Mouse (Mus musculus) forebrain, embryonic 15.5 days (tissue): ENCODE results near the gene Coa3. TPM values are rescaled to one million over a fixed set of nuclear protein-coding genes. Genes with fewer than 3 reads are reported as not detected.

Experiments used
- ATAC-seq: fragments of 200-750 bp; cut with Nextera tagmentation; replicated peaks from 2 replicates; pipeline ENCODE4 v1.8.0; 2017; ENCODE audit warnings: mild to moderate bottlenecking, moderate TSS enrichment, moderate library complexity
- H3K27ac ChIP-seq: fragments of 300-500 bp; sonication (generic); replicated peaks from 2 replicates; pipeline ENCODE4 v1.5.1; 2015; ENCODE audit warnings: mild to moderate bottlenecking, inconsistent platforms
- H3K27me3 ChIP-seq: fragments of 300-500 bp; sonication (generic); 2 replicates; pipeline ENCODE4 v1.6.1; 2015; ENCODE audit warnings: inconsistent platforms
- H3K36me3 ChIP-seq: fragments of 300-500 bp; sonication (generic); 2 replicates; pipeline ENCODE4 v1.6.1; 2015; ENCODE audit warnings: mild to moderate bottlenecking, inconsistent platforms
- H3K4me1 ChIP-seq: fragments of 300-500 bp; sonication (generic); 2 replicates; pipeline ENCODE4 v1.6.1; 2015; ENCODE audit warnings: inconsistent platforms
- H3K4me2 ChIP-seq: fragments of 300-500 bp; sonication (generic); replicated peaks from 2 replicates; pipeline ENCODE4 v1.6.1; 2015; ENCODE audit warnings: mild to moderate bottlenecking, inconsistent platforms
- H3K4me3 ChIP-seq: fragments of 300-500 bp; sonication (generic); 2 replicates; pipeline ENCODE4 v1.5.1; 2015; ENCODE audit warnings: mild to moderate bottlenecking, inconsistent platforms
- H3K9ac ChIP-seq: fragments of 300-500 bp; sonication (generic); replicated peaks from 2 replicates; pipeline ENCODE4 v1.6.1; 2015; ENCODE audit warnings: mild to moderate bottlenecking, inconsistent platforms
- H3K9me3 ChIP-seq: fragments of 300-500 bp; sonication (generic); 2 replicates; pipeline ENCODE4 v1.6.1; 2016; ENCODE audit warnings: inconsistent platforms
- WGBS: fragments of 180-500 bp; shearing (Covaris S2); methylation state at CpG from one replicate; pipeline ENCODE4 v1.1.7; 2015; ENCODE audit warnings: mixed read lengths; 5-methylcytosine and 5-hydroxymethylcytosine counted together
- polyA plus RNA-seq: library from polyadenylated mRNA; unstranded; fragments of >200 nt; fragmentation: Nextera tagmentation; extraction: Ambion mirVana; gene quantifications from 2 replicates; pipeline ENCODE4 v1.2.1, GENCODE M21; 2015

Coa3 gene
- polyA plus RNA-seq, 1 experiment from 2014 or later = 208 TPM

DNA sequence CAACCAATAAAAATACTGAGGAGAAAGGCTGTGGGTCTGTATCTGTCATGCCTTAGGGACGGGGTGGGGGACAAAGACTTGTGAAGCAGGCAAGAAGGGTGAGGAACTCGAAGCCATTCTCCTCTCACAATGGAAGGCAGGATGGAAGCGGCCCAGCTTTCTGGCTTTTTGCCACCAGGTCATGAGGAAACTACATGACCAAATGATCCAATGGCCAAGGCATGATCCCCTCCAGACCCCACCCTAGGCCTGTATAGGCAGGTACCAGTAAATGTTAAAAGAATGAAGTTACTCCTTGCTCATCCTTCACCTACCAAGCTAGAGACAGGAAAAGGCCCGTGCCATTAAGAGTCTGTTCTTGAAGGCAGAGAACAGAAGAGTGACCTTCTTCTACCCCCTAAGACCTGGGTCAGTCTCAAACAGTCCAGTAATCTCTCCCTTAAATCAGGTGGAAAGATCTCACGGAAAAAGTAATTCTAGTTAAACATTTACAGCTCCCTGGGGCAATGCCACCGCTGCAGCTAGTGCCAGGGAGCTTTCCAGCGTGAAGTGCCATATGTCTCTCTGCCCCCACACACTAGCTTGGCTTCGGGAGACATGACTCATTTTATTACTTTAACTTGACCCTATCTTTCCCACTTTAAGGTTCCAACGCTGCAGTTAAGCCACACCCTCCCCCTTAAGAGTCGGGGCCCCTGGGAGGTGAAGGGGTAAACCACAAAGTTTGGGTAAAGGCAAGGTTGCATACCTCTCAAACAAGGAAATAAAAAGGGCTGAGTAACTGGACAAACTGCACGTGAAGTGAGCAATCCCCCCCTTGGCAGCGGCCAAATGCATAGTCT is 1.3 kb downstream of the Coa3 start:
- Histone ChIP-seq H3K4me2 (peak overlapping the region; percentile 63), H3K27me3 (no peaks in the 10 kb centered on the region), H3K4me1 (peaks cover 28% of the 10 kb centered on the region), H3K9ac (peak overlapping the region; percentile 92), H3K27ac (no peak overlapping the region), H3K4me3 (peak overlapping the region; percentile 92), H3K9me3 (no peaks in the 10 kb centered on the region), H3K36me3 (no peaks in the 10 kb centered on the region)
- whole genome bisulfite sequencing = 76% methylated on average over 12 of the region's 12 CpGs
- ATAC-seq = no peak

DNA sequence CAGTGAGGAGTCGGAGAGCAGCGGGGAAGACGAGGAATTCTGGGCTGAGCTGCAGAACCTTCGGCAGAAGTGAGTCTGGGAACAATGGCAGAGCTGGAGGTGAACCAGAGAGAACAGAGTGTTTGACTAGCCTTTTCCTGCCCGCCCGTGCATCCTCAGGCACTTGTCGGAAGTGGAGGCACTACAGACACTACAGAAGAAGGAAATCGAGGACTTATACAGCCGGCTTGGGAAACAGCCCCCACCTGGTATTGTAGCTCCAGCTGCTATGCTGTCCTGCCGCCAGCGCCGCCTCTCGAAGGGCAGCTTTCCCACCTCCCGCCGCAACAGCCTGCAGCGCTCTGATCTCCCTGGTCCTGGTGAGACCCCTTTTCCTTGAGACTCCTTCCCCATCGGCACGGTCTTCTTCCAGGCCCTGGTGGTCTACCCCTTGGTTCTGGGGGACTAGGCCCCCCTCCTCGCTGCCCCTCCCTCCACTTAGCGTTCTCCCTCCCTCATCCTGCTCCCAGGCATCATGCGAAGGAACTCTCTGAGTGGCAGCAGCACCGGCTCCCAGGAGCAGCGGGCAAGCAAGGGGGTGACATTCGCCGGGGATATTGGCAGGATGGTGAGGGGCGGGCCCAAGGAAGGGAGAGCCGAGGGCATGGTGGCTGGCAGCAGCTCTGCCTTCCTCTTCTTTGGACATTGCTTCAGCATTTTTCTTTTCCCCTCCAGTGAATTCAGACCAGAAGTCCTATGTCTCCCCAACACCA is 2.4 kb downstream of the Coa3 start:
- H3K27me3 ChIP-seq = no peaks in the 10 kb centered on the region
- 26% methylated on average over 27 of the region's 27 CpGs for WGBS
- H3K27ac ChIP-seq = no peak overlapping the region

GRCm38 (mm10) chr11:101275309-101275708 is 3.6 kb downstream of the Coa3 start:
- H3K9ac ChIP-seq = no peak overlapping the region
- WGBS = 75% methylated on average over 4 of the region's 4 CpGs

More for the DNA sequence above, 2.4 kb downstream of the Coa3 start:
- Histone ChIP-seq H3K4me1 (peaks cover 28% of the 10 kb centered on the region), H3K9me3 (no peaks in the 10 kb centered on the region), H3K4me3 (no peak overlapping the region), H3K36me3 (no peaks in the 10 kb centered on the region), H3K4me2 (0 out of 2 replicates have a peak overlapping the region, but pooled peaks have one; percentile 20), H3K9ac (no peak overlapping the region)
- no peak for ATAC-seq

GRCm38 (mm10) chr11:101272446-101272845 is 6.5 kb downstream of the Coa3 start:
- Histone ChIP-seq H3K4me1 (peaks cover 13% of the 10 kb centered on the region), H3K27me3 (0 out of 2 replicates have a peak, but pooled peaks cover 4% of the 10 kb centered on the region), H3K9ac (no peak overlapping the region), H3K4me3 (no peak overlapping the region), H3K4me2 (no peak overlapping the region), H3K27ac (no peak overlapping the region), H3K9me3 (no peaks in the 10 kb centered on the region), H3K36me3 (no peaks in the 10 kb centered on the region)
- ATAC-seq = no peak
- WGBS = 86% methylated on average over 3 of the region's 3 CpGs

More at GRCm38 (mm10) chr11:101275309-101275708, 3.6 kb downstream of the Coa3 start:
- Histone ChIP-seq H3K4me1 (peaks cover 28% of the 10 kb centered on the region), H3K27ac (no peak overlapping the region), H3K9me3 (no peaks in the 10 kb centered on the region), H3K4me2 (no peak overlapping the region), H3K36me3 (no peaks in the 10 kb centered on the region), H3K4me3 (no peak overlapping the region), H3K27me3 (no peaks in the 10 kb centered on the region)
- ATAC-seq = no peak

GRCm38 (mm10) chr11:101269577-101270116 is 9.3 kb downstream of the Coa3 start:
- 37% methylated on average over 10 of the region's 10 CpGs for WGBS
- Histone ChIP-seq H3K4me1 (peaks cover 9% of the 10 kb centered on the region), H3K9ac (no peak overlapping the region), H3K4me2 (no peak overlapping the region), H3K27me3 (peaks cover 22% of the 10 kb centered on the region), H3K4me3 (no peak overlapping the region), H3K36me3 (no peaks in the 10 kb centered on the region), H3K27ac (no peak overlapping the region), H3K9me3 (no peaks in the 10 kb centered on the region)
- no peak for ATAC-seq

DNA sequence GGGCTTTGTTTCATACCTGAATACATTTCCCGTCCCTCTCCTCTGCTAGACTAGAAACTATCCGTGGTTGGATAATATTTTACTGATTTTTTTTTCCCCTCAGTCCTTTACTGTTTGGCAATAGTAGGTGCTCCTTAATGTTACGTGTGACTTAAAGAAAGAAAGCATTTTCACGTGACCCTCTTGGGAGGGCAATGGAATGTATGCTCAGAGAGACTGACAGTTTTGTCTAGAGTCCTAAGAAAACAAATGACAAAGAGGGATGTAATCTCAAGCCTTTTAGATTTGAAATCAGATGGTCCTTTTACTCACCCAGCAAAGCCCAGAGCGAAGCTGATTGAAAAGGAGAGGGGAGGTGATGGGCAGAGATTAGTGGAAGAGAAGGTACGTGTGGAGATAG is 13.0 kb downstream of the Coa3 start:
- H3K27ac ChIP-seq = no peak overlapping the region
- peaks cover 13% of the 10 kb centered on the region for H3K4me1 ChIP-seq
- H3K27me3 ChIP-seq = peaks cover 46% of the 10 kb centered on the region
- no peak for ATAC-seq
- no peak overlapping the region for H3K9ac ChIP-seq
- peak overlapping the region; percentile 47 for H3K4me2 ChIP-seq
- H3K36me3 ChIP-seq = no peaks in the 10 kb centered on the region
- peak overlapping the region; percentile 29 for H3K4me3 ChIP-seq
- no peaks in the 10 kb centered on the region for H3K9me3 ChIP-seq
- WGBS = 19% methylated on average over 6 of the region's 6 CpGs

- 4% methylated on average over 31 of the region's 31 CpGs for WGBS
- Histone ChIP-seq H3K4me3 (peak overlapping the region; percentile 29), H3K4me1 (peaks cover 22% of the 10 kb centered on the region), H3K36me3 (no peaks in the 10 kb centered on the region), H3K27me3 (peaks cover 46% of the 10 kb centered on the region), H3K4me2 (peak overlapping the region; percentile 47), H3K9ac (peak overlapping the region; percentile 37), H3K9me3 (no peaks in the 10 kb centered on the region), H3K27ac (no peak overlapping the region)
- no peak for ATAC-seq
Observed at GRCm38 (mm10) chr11:101264954-101265471, 13.9 kb downstream of the Coa3 start.

DNA sequence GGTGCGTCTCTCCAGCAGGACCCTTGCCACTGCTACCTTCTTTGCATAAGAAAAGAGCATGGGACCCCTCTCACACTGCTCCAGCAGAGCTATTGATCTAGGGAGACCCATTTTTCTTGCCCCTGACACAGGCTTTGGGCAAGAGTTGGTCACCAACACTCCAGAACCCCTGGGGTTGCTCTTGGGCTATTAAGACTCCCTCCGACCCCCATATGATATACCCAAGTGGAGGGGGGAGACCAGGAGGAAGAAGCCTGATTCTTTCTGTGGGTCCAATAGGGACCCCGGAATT is 15.0 kb downstream of the Coa3 start:
- 2% methylated on average over 3 of the region's 3 CpGs for WGBS
- peaks cover 3% of the 10 kb centered on the region; the same call in 1 of the 2 replicates for H3K36me3 ChIP-seq
- H3K4me3 ChIP-seq = no peak overlapping the region
- H3K9me3 ChIP-seq = no peaks in the 10 kb centered on the region
- H3K27me3 ChIP-seq = peaks cover 46% of the 10 kb centered on the region
- H3K4me2 ChIP-seq = no peak overlapping the region
- H3K9ac ChIP-seq = no peak overlapping the region
- no peak overlapping the region for H3K27ac ChIP-seq
- ATAC-seq = no peak
- H3K4me1 ChIP-seq = peaks cover 26% of the 10 kb centered on the region

- H3K9me3 ChIP-seq = no peaks in the 10 kb centered on the region
- H3K36me3 ChIP-seq = peaks cover 3% of the 10 kb centered on the region; the same call in 1 of the 2 replicates
- H3K9ac ChIP-seq = no peak overlapping the region
- H3K4me2 ChIP-seq = no peak overlapping the region
- no peak overlapping the region for H3K4me3 ChIP-seq
- H3K4me1 ChIP-seq = peaks cover 26% of the 10 kb centered on the region
- H3K27ac ChIP-seq = no peak overlapping the region
- peaks cover 46% of the 10 kb centered on the region for H3K27me3 ChIP-seq
- 3% methylated on average over 32 of the region's 32 CpGs for WGBS
- no peak for ATAC-seq
Observed at GRCm38 (mm10) chr11:101263138-101263988, 15.6 kb downstream of the Coa3 start.

DNA sequence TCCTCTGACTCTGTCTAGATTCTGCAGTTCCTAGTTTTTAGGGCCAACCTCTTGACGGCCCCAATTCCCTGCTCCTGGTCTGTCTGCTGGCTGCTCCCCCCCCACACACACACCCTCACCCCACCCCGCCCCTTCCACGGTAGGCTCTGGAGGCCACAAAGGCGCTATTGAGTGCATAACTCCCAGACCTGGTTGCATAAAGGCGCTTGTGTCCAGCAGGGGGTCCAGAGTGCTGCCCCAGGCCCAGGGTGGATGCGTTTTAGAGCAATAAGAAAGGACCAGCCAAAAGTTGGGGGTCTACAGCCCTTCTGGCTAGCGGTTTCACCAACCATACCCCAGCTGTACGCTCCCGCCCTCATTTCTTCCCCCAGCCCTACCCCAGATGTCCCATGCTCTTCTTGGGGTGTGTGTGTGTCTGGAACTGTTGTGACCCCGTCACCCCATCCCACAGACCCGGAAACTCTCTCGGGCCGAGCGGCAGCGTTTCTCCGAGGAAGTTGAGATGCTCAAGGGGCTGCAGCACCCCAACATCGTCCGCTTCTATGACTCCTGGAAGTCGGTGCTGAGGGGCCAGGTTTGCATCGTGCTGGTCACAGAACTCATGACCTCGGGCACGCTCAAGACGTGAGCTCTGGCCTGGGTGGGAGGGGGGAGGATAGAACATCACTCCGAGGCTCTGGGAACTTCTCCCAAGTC is 16.5 kb downstream of the Coa3 start:
- peaks cover 3% of the 10 kb centered on the region; the same call in 1 of the 2 replicates for H3K36me3 ChIP-seq
- no peak overlapping the region for H3K9ac ChIP-seq
- WGBS = 2% methylated on average over 24 of the region's 24 CpGs
- H3K4me1 ChIP-seq = peaks cover 26% of the 10 kb centered on the region
- no peak overlapping the region for H3K4me2 ChIP-seq
- no peak overlapping the region for H3K4me3 ChIP-seq
- peaks cover 45% of the 10 kb centered on the region for H3K27me3 ChIP-seq
- no peaks in the 10 kb centered on the region for H3K9me3 ChIP-seq
- ATAC-seq = no peak
- H3K27ac ChIP-seq = no peak overlapping the region
